Mouse (Mus musculus) lung, embryonic 14.5 days (tissue): Measurements from ENCODE around the gene Olfr1307. TPM values are rescaled to one million over a fixed set of nuclear protein-coding genes. Genes with fewer than 3 reads are reported as not detected.

Experiments
- ATAC-seq: fragments of 200-750 bp; cut with Nextera tagmentation; 2 replicates; pipeline ENCODE4 v1.8.0; 2017; ENCODE audit warnings: mild to moderate bottlenecking, moderate TSS enrichment, moderate library complexity; ENCODE audit not compliant: insufficient read depth
- DNase-seq: peaks from one replicate; pipeline ENCODE4 v3.0.0-alpha.2; 2015
- H3K27ac ChIP-seq: fragments of 300-500 bp; sonication (generic); 2 replicates; pipeline ENCODE4 v1.5.1; 2014; ENCODE audit warnings: low read depth, mild to moderate bottlenecking, moderate library complexity
- H3K27me3 ChIP-seq: fragments of 300-500 bp; sonication (generic); 2 replicates; pipeline ENCODE4 v1.6.1; 2014; ENCODE audit warnings: low read length, control low read depth; ENCODE audit not compliant: insufficient read depth
- H3K36me3 ChIP-seq: fragments of 300-500 bp; sonication (generic); 2 replicates; pipeline ENCODE4 v1.6.1; 2014; ENCODE audit warnings: control low read depth; ENCODE audit not compliant: insufficient read depth
- H3K4me1 ChIP-seq: fragments of 300-500 bp; sonication (generic); 2 replicates; pipeline ENCODE4 v1.6.1; 2014; ENCODE audit warnings: antibody characterized with exemption, control low read depth; ENCODE audit not compliant: insufficient read depth
- H3K4me2 ChIP-seq: fragments of 300-500 bp; sonication (generic); 2 replicates; pipeline ENCODE4 v1.6.1; 2014; ENCODE audit warnings: mild to moderate bottlenecking
- H3K4me3 ChIP-seq: fragments of 300-500 bp; sonication (generic); 2 replicates; pipeline ENCODE4 v1.5.1; 2014; ENCODE audit warnings: low read depth, low read length
- H3K9ac ChIP-seq: fragments of 300-500 bp; sonication (generic); 2 replicates; pipeline ENCODE4 v1.6.1; 2014
- H3K9me3 ChIP-seq: fragments of 300-500 bp; sonication (generic); 2 replicates; pipeline ENCODE4 v1.6.1; 2016; ENCODE audit warnings: low read depth, low read length, control low read depth
- CTCF ChIP-seq: IDR thresholded peaks from 2 replicates; pipeline ENCODE4 v1.5.1; 2016; ENCODE audit warnings: antibody characterized with exemption, low read depth
- WGBS: fragments of 180-500 bp; shearing (Covaris S2); extraction: QIAGEN DNeasy Blood & Tissue Kit; methylation state at CpG from one replicate; pipeline ENCODE4 v1.1.7; 2014; 5-methylcytosine and 5-hydroxymethylcytosine counted together
- polyA plus RNA-seq: library from polyadenylated mRNA; unstranded; fragments of >200 nt; fragmentation: Nextera tagmentation; extraction: Ambion mirVana; gene quantifications from 2 replicates; pipeline ENCODE4 v1.2.1, GENCODE M21; 2014

Gene Olfr1307
- not detected in 2 replicates for polyA plus RNA-seq

- H3K9me3 ChIP-seq: no peaks in the 10 kb centered on the region
- ATAC-seq: no peak
- H3K27ac ChIP-seq: no peak within 1 kb of the TSS
- H3K4me3 ChIP-seq: no peak within 1 kb of the TSS
- H3K4me1 ChIP-seq: no peaks in the 10 kb centered on the region
- no peaks in the 10 kb centered on the region for H3K36me3 ChIP-seq
- no peak within 1 kb of the TSS for H3K4me2 ChIP-seq
- H3K27me3 ChIP-seq: no peaks in the 10 kb centered on the region
- TF ChIP-seq CTCF: no peak
- WGBS: 84% methylated on average over 1 of the region's 1 CpGs
- DNase-seq: no peak
- no peak within 1 kb of the TSS for H3K9ac ChIP-seq
These were observed at the start of gene Olfr1307 for GRCm38 (mm10) chr2:111949340-111949739. TSS of gene Olfr1307 (minus strand) at chr2:111949440.

- Histone ChIP-seq H3K9me3 (no peaks in the 10 kb centered on the region), H3K27me3 (no peaks in the 10 kb centered on the region), H3K9ac (no peak within 1 kb of the TSS), H3K27ac (no peak within 1 kb of the TSS), H3K36me3 (no peaks in the 10 kb centered on the region), H3K4me3 (no peak within 1 kb of the TSS), H3K4me1 (no peaks in the 10 kb centered on the region), H3K4me2 (no peak within 1 kb of the TSS)
- DNase-seq (no peak), ATAC-seq (no peak)
- no peak for TF ChIP-seq CTCF
- 48% methylated on average over 1 of the region's 1 CpGs for WGBS
These were observed 40.9 kb upstream of the Olfr1307 start, which contains the start of gene Olfr1309 for GRCm38 (mm10) chr2:111990181-111990580. TSS of gene Olfr1309 (minus strand) at chr2:111990281.

GRCm38 (mm10) chr2:111964844-111965243 lies 15.6 kb upstream of the Olfr1307 start, which contains the start of gene Olfr1308:
TSS of gene Olfr1308 (minus strand) at chr2:111964944.
- no peak for TF ChIP-seq CTCF
- no peak within 1 kb of the TSS for H3K9ac ChIP-seq
- H3K4me3 ChIP-seq: no peak within 1 kb of the TSS
- DNase-seq (no peak), ATAC-seq (no peak)
- no peaks in the 10 kb centered on the region for H3K36me3 ChIP-seq
- no peak within 1 kb of the TSS for H3K27ac ChIP-seq
- H3K4me2 ChIP-seq: no peak within 1 kb of the TSS
- no peaks in the 10 kb centered on the region for H3K27me3 ChIP-seq
- WGBS: 45% methylated on average over 1 of the region's 1 CpGs
- H3K9me3 ChIP-seq: no peaks in the 10 kb centered on the region
- no peaks in the 10 kb centered on the region for H3K4me1 ChIP-seq

- ATAC-seq (no peak), DNase-seq (no peak)
- H3K4me2 ChIP-seq: no peak within 1 kb of the TSS
- H3K27me3 ChIP-seq: no peaks in the 10 kb centered on the region
- H3K9me3 ChIP-seq: no peaks in the 10 kb centered on the region
- 83% methylated on average over 1 of the region's 1 CpGs for WGBS
- no peak for TF ChIP-seq CTCF
- no peak within 1 kb of the TSS for H3K4me3 ChIP-seq
- no peaks in the 10 kb centered on the region for H3K36me3 ChIP-seq
- H3K9ac ChIP-seq: no peak within 1 kb of the TSS
- no peaks in the 10 kb centered on the region for H3K4me1 ChIP-seq
- H3K27ac ChIP-seq: no peak within 1 kb of the TSS
These were observed 33.1 kb downstream of the Olfr1307 start, which contains the start of gene Olfr1306 for GRCm38 (mm10) chr2:111916171-111916570. TSS of gene Olfr1306 (minus strand) at chr2:111916271.

Other genes with a start within 250 kb of the Olfr1307 start
- gene Olfr1301, start 198.4 kb downstream of the Olfr1307 start, polyA plus RNA-seq: not detected in 2 replicates
- gene Olfr1302, start 172.0 kb downstream of the Olfr1307 start, polyA plus RNA-seq: not detected in 2 replicates
- gene Olfr1303, start 129.1 kb downstream of the Olfr1307 start, polyA plus RNA-seq: not detected in 2 replicates
- not detected in 2 replicates for gene Olfr1305, start 72.3 kb downstream of the Olfr1307 start, polyA plus RNA-seq
- gene Olfr1306, start 33.2 kb downstream of the Olfr1307 start, polyA plus RNA-seq: not detected in 2 replicates
- gene Olfr1308, start 15.5 kb upstream of the Olfr1307 start, polyA plus RNA-seq: not detected in 2 replicates
- gene Olfr1309, start 40.8 kb upstream of the Olfr1307 start, polyA plus RNA-seq: not detected in 2 replicates
- gene Olfr1310, start 63.3 kb upstream of the Olfr1307 start, polyA plus RNA-seq: not detected in 2 replicates
- not detected in 2 replicates for gene Olfr1311, start 75.0 kb upstream of the Olfr1307 start, polyA plus RNA-seq
- gene Olfr1312, start 100.8 kb upstream of the Olfr1307 start, polyA plus RNA-seq: not detected in 2 replicates
- not detected in 2 replicates for gene Olfr1313, start 128.4 kb upstream of the Olfr1307 start, polyA plus RNA-seq
- not detected in 2 replicates for gene Olfr1314, start 147.3 kb upstream of the Olfr1307 start, polyA plus RNA-seq
- not detected in 2 replicates for gene Olfr1315-ps1, start 166.0 kb upstream of the Olfr1307 start, polyA plus RNA-seq
- gene Olfr1316, start 185.5 kb upstream of the Olfr1307 start, polyA plus RNA-seq: not detected in 2 replicates
- not detected in 2 replicates for gene Olfr1317, start 190.9 kb upstream of the Olfr1307 start, polyA plus RNA-seq
- gene Olfr1318, start 204.8 kb upstream of the Olfr1307 start, polyA plus RNA-seq: not detected in 2 replicates